Mouse (Mus musculus) limb, embryonic 14.5 days (tissue): ENCODE results near the gene Fam102a. TPM values are rescaled to one million over a fixed set of nuclear protein-coding genes. Genes with fewer than 3 reads are reported as not detected.

Experiments used
- ATAC-seq: fragments of 200-750 bp; cut with Nextera tagmentation; 2 replicates; pipeline ENCODE4 v1.8.0; 2017; ENCODE audit warnings: low read depth, moderate number of reproducible peaks, moderate TSS enrichment; ENCODE audit not compliant: low FRiP score
- DNase-seq: peaks from one replicate; pipeline ENCODE4 v3.0.0-alpha.2; 2015; ENCODE audit warnings: low spot score
- H3K27ac ChIP-seq: fragments of 300-500 bp; sonication (generic); replicated peaks from 2 replicates; pipeline ENCODE4 v1.5.1; 2014; ENCODE audit warnings: low read depth, mild to moderate bottlenecking, low read length, moderate library complexity, mixed read lengths
- H3K27me3 ChIP-seq: fragments of 300-500 bp; sonication (generic); 2 replicates; pipeline ENCODE4 v1.6.1; 2014; ENCODE audit warnings: low read length, mixed read lengths; ENCODE audit not compliant: control insufficient read depth, insufficient read depth
- H3K36me3 ChIP-seq: fragments of 300-500 bp; sonication (generic); 2 replicates; pipeline ENCODE4 v1.6.1; 2014; ENCODE audit warnings: mild to moderate bottlenecking, low read length, moderate library complexity, mixed read lengths; ENCODE audit not compliant: control insufficient read depth, insufficient read depth
- H3K4me1 ChIP-seq: fragments of 300-500 bp; sonication (generic); 2 replicates; pipeline ENCODE4 v1.6.1; 2014; ENCODE audit warnings: antibody characterized with exemption, low read length, mixed read lengths; ENCODE audit not compliant: control insufficient read depth, insufficient read depth
- H3K4me2 ChIP-seq: fragments of 300-500 bp; sonication (generic); replicated peaks from 2 replicates; pipeline ENCODE4 v1.6.1; 2014; ENCODE audit warnings: low read depth, mild to moderate bottlenecking, low read length, moderate library complexity; ENCODE audit not compliant: severe bottlenecking
- H3K4me3 ChIP-seq: fragments of 300-500 bp; sonication (generic); replicated peaks from 2 replicates; pipeline ENCODE4 v1.5.1; 2014; ENCODE audit warnings: low read length
- H3K9ac ChIP-seq: fragments of 300-500 bp; sonication (generic); 2 replicates; pipeline ENCODE4 v1.6.1; 2014; ENCODE audit warnings: mild to moderate bottlenecking, low read depth, low read length, moderate library complexity; ENCODE audit not compliant: severe bottlenecking
- H3K9me3 ChIP-seq: fragments of 300-500 bp; sonication (generic); 2 replicates; pipeline ENCODE4 v1.6.1; 2016; ENCODE audit warnings: low read length; ENCODE audit not compliant: control insufficient read depth
- POLR2A ChIP-seq: fragments of 200-500 bp; IDR thresholded peaks from 2 replicates; pipeline ENCODE4 v1.8.0; 2012; ENCODE audit warnings: inconsistent platforms, mild to moderate bottlenecking, moderate library complexity, borderline replicate concordance; ENCODE audit not compliant: insufficient read depth, insufficient read length; ENCODE audit errors: extremely low read depth
- WGBS: fragments of 180-500 bp; shearing (Covaris S2); extraction: QIAGEN DNeasy Blood & Tissue Kit; methylation state at CpG from one replicate; pipeline ENCODE4 v1.1.7; 2014; 5-methylcytosine and 5-hydroxymethylcytosine counted together
- polyA plus RNA-seq, 2 experiments: library from polyadenylated mRNA; depleted of rRNA in 1 of 2; stranded (reverse) in 1 of 2; unstranded in 1 of 2; fragments of >200 nt; fragmentation: Nextera tagmentation in 1 of 2; extraction: Ambion mirVana in 1 of 2; gene quantifications; 2 replicates each; pipeline versions ENCODE4 v1.2.1 to v1.2.3; 2012 to 2014

The Fam102a gene
- polyA plus RNA-seq, 2 experiments, result 15.3 to 17.2 TPM

DNA sequence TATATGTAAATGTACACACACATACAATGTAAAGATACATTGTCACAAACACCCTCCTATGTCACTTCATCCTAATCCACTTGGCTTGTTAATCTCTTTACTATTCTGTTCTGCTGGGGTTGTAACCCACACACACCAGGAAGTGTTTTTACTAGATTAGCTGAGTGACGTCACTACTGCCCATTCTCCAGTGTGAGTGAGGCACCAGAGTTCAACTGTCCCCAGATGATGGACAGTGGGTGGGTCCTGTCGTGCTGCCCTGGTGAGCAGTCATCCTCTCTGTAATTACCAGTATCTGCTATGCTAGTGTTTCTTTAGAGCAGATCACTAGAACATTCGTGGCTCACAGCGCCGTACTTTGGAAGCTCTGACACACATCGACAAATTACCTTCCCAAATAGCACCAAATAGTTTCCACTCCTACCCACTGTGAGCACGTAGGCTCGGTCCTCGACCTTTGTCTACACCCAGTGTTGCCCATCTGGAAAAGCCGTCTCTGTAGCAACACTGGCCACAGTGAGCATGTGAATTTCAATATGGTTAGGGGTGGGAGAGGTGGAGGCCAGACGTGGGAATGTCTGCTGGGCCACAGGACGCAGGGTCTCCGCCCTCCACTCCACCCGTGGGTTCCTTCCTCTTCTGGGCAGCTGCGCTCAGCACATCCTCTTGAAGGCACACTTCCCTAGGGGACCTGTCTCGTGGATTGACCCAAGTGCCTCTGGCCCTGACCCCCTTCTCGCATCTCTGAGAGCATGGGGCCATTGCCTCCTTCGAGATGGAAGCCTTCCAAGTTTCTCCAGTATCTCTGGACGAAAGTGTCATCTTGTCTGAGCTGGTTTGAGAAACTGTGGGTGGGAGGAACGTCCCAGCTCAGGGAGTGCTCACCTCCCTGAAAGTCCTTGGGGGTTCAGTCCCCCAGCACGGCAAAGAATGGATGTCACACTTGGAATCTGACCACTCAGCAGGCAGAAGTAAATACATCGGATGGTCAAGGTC lies 28.2 kb upstream of the Fam102a start:
- Histone ChIP-seq H3K27ac (no peak overlapping the region), H3K27me3 (no peaks in the 10 kb centered on the region), H3K9ac (no peak overlapping the region), H3K36me3 (no peaks in the 10 kb centered on the region), H3K9me3 (peaks cover 4% of the 10 kb centered on the region; the same call in 1 of the 2 replicates), H3K4me2 (no peak overlapping the region), H3K4me1 (peaks cover 9% of the 10 kb centered on the region; the same call in 1 of the 2 replicates), H3K4me3 (no peak overlapping the region)
- 67% methylated on average over 22 of the region's 22 CpGs for WGBS
- no peak for TF ChIP-seq POLR2A
- DNase-seq, result no peak
- ATAC-seq, result no peak

DNA sequence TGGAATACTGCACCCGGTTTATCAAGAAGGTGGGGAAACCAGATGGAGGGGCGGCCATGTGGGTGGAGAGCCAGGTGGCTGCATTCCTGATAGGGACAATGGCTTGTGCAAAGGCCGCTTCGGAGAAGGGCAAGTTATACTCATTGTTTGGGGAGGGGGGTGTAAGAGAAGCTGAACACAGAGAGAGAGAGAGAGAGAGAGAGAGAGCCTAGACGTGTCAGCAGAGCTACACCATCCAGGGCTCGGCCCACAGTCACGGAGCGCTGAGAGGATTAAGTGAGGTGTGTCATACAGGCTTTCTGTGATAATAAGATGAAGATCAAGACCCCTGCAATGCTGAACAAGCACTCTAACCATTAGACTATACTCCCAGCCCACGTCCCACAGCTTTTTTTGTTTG lies 27.2 kb upstream of the Fam102a start:
- ATAC-seq, result no peak

GRCm38 (mm10) chr2:32509287-32509686 lies 25.8 kb upstream of the Fam102a start:
- H3K4me2 ChIP-seq, result no peak overlapping the region
- WGBS, result 7% methylated on average over 4 of the region's 4 CpGs
- DNase-seq (peak; percentile 40), ATAC-seq (no peak; the same call in 1 of the 2 replicates)
- no peak overlapping the region for H3K9ac ChIP-seq
- no peaks in the 10 kb centered on the region for H3K27me3 ChIP-seq
- H3K4me3 ChIP-seq, result no peak overlapping the region
- no peak for TF ChIP-seq POLR2A
- 0 out of 2 replicates have a peak overlapping the region, but pooled peaks have one; percentile 28 for H3K27ac ChIP-seq
- H3K9me3 ChIP-seq, result peaks cover 4% of the 10 kb centered on the region; the same call in 1 of the 2 replicates
- no peaks in the 10 kb centered on the region for H3K36me3 ChIP-seq
- peaks cover 9% of the 10 kb centered on the region; the same call in 1 of the 2 replicates for H3K4me1 ChIP-seq

More for the DNA sequence above, 27.2 kb upstream of the Fam102a start:
- Histone ChIP-seq H3K4me3 (no peak overlapping the region), H3K27ac (no peak overlapping the region), H3K9ac (no peak overlapping the region), H3K36me3 (no peaks in the 10 kb centered on the region), H3K4me1 (peaks cover 9% of the 10 kb centered on the region; the same call in 1 of the 2 replicates), H3K27me3 (no peaks in the 10 kb centered on the region), H3K4me2 (no peak overlapping the region), H3K9me3 (peaks cover 4% of the 10 kb centered on the region; the same call in 1 of the 2 replicates)
- DNase-seq, result no peak
- WGBS, result 81% methylated on average over 9 of the region's 9 CpGs
- TF ChIP-seq POLR2A, result no peak

GRCm38 (mm10) chr2:32509896-32510295 lies 25.2 kb upstream of the Fam102a start:
- H3K36me3 ChIP-seq, result no peaks in the 10 kb centered on the region
- H3K9ac ChIP-seq, result no peak overlapping the region
- H3K4me3 ChIP-seq, result no peak overlapping the region
- WGBS, result 43% methylated on average over 8 of the region's 8 CpGs
- no peak for TF ChIP-seq POLR2A
- peaks cover 4% of the 10 kb centered on the region; the same call in 1 of the 2 replicates for H3K9me3 ChIP-seq
- no peaks in the 10 kb centered on the region for H3K27me3 ChIP-seq
- no peak for ATAC-seq
- H3K27ac ChIP-seq, result 0 out of 2 replicates have a peak overlapping the region, but pooled peaks have one; percentile 28
- no peak overlapping the region for H3K4me2 ChIP-seq
- peaks cover 9% of the 10 kb centered on the region; the same call in 1 of the 2 replicates for H3K4me1 ChIP-seq
- DNase-seq, result no peak

DNA sequence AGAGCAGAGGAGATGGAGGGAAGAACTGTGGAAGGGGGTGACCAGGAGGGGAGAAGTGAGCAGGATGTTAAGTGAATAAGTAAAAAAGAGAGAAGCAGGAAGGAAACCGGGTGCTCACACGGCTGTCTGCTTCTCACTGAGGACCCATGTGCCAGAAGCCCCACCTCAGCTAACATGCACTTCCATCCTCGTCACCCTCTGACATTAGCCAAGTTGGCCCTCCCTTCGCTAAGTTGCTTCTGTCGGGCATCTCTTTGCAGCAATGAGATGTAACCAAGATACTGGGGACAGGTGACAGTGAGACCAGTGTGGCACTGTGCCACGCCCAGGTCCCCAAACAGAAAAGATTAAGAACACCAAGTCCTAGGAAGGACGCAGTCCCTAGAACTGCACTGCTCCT lies 22.5 kb upstream of the Fam102a start:
- H3K27ac ChIP-seq, result no peak overlapping the region
- H3K27me3 ChIP-seq, result no peaks in the 10 kb centered on the region
- H3K4me2 ChIP-seq, result no peak overlapping the region
- H3K36me3 ChIP-seq, result no peaks in the 10 kb centered on the region
- ATAC-seq (no peak), DNase-seq (no peak)
- H3K9me3 ChIP-seq, result no peaks in the 10 kb centered on the region
- peaks cover 9% of the 10 kb centered on the region; the same call in 1 of the 2 replicates for H3K4me1 ChIP-seq
- H3K4me3 ChIP-seq, result no peak overlapping the region
- no peak overlapping the region for H3K9ac ChIP-seq
- TF ChIP-seq POLR2A, result no peak
- 75% methylated on average over 7 of the region's 7 CpGs for WGBS
